Mouse (Mus musculus) embryonic facial prominence, embryonic 15.5 days (tissue): ENCODE data around the gene Gm21988. TPM values are rescaled to one million over a fixed set of nuclear protein-coding genes. Genes with fewer than 3 reads are reported as not detected.

Source experiments
- ATAC-seq: fragments of 200-750 bp; cut with Nextera tagmentation; 2 replicates; pipeline ENCODE4 v1.8.0; 2017; ENCODE audit warnings: low read depth, moderate TSS enrichment; ENCODE audit not compliant: insufficient number of reproducible peaks, low FRiP score, low TSS enrichment
- H3K27ac ChIP-seq: fragments of 300-500 bp; sonication (generic); replicated peaks from 2 replicates; pipeline ENCODE4 v1.5.1; 2015; ENCODE audit warnings: mild to moderate bottlenecking, inconsistent platforms
- H3K27me3 ChIP-seq: fragments of 300-500 bp; sonication (generic); 2 replicates; pipeline ENCODE4 v1.6.1; 2015; ENCODE audit warnings: inconsistent platforms
- H3K36me3 ChIP-seq: fragments of 300-500 bp; sonication (generic); 2 replicates; pipeline ENCODE4 v1.6.1; 2015; ENCODE audit warnings: mild to moderate bottlenecking, inconsistent platforms
- H3K4me1 ChIP-seq: fragments of 300-500 bp; sonication (generic); 2 replicates; pipeline ENCODE4 v1.6.1; 2015; ENCODE audit warnings: inconsistent platforms
- H3K4me2 ChIP-seq: fragments of 300-500 bp; sonication (generic); replicated peaks from 2 replicates; pipeline ENCODE4 v1.6.1; 2015; ENCODE audit warnings: mild to moderate bottlenecking, inconsistent platforms
- H3K4me3 ChIP-seq: fragments of 300-500 bp; sonication (generic); replicated peaks from 2 replicates; pipeline ENCODE4 v1.5.1; 2015; ENCODE audit warnings: mild to moderate bottlenecking, inconsistent platforms
- H3K9ac ChIP-seq: fragments of 300-500 bp; sonication (generic); 2 replicates; pipeline ENCODE4 v1.6.1; 2015; ENCODE audit warnings: inconsistent platforms
- H3K9me3 ChIP-seq: fragments of 300-500 bp; sonication (generic); replicated peaks from 2 replicates; pipeline ENCODE4 v1.6.1; 2016; ENCODE audit warnings: inconsistent platforms
- WGBS: fragments of 180-500 bp; shearing (Covaris S2); methylation state at CpG from one replicate; pipeline ENCODE4 v1.1.7; 2015; 5-methylcytosine and 5-hydroxymethylcytosine counted together
- polyA plus RNA-seq: library from polyadenylated mRNA; unstranded; fragments of >200 nt; fragmentation: Nextera tagmentation; extraction: Ambion mirVana; gene quantifications from 2 replicates; pipeline ENCODE4 v1.2.1, GENCODE M21; 2015

Gene Gm21988
- polyA plus RNA-seq, 1 experiment from 2014 or later: 12.0 TPM

- H3K9me3 ChIP-seq: no peaks in the 10 kb centered on the region
- H3K27me3 ChIP-seq: 0 out of 2 replicates have a peak, but pooled peaks cover 2% of the 10 kb centered on the region
- no peak overlapping the region for H3K4me2 ChIP-seq
- no peak overlapping the region for H3K4me3 ChIP-seq
- whole genome bisulfite sequencing: 62% methylated on average over 2 of the region's 2 CpGs
- H3K4me1 ChIP-seq: no peaks in the 10 kb centered on the region
- H3K9ac ChIP-seq: no peak overlapping the region
- H3K36me3 ChIP-seq: no peaks in the 10 kb centered on the region
- ATAC-seq: no peak
- no peak overlapping the region for H3K27ac ChIP-seq
These were observed 32.8 kb downstream of the Gm21988 start for GRCm38 (mm10) chr11:70206801-70207200.

GRCm38 (mm10) chr11:70201691-70202090 is 37.9 kb downstream of the Gm21988 start:
- Histone ChIP-seq H3K9me3 (no peaks in the 10 kb centered on the region), H3K4me1 (no peaks in the 10 kb centered on the region; the same call in 1 of the 2 replicates), H3K36me3 (no peaks in the 10 kb centered on the region), H3K4me3 (no peak overlapping the region), H3K27ac (no peak overlapping the region), H3K27me3 (no peaks in the 10 kb centered on the region), H3K4me2 (no peak overlapping the region), H3K9ac (no peak overlapping the region)
- no peak for ATAC-seq
- 39% methylated on average over 5 of the region's 5 CpGs for WGBS

- no peaks in the 10 kb centered on the region for H3K9me3 ChIP-seq
- no peaks in the 10 kb centered on the region; the same call in 1 of the 2 replicates for H3K4me1 ChIP-seq
- no peak overlapping the region for H3K27ac ChIP-seq
- H3K4me3 ChIP-seq: no peak overlapping the region
- no peak for ATAC-seq
- H3K36me3 ChIP-seq: no peaks in the 10 kb centered on the region
- WGBS: 70% methylated on average over 5 of the region's 5 CpGs
- H3K27me3 ChIP-seq: no peaks in the 10 kb centered on the region
- H3K9ac ChIP-seq: no peak overlapping the region
- no peak overlapping the region for H3K4me2 ChIP-seq
These were observed 39.5 kb downstream of the Gm21988 start for GRCm38 (mm10) chr11:70200036-70200608.

- H3K4me3 ChIP-seq: no peak overlapping the region
- H3K36me3 ChIP-seq: no peaks in the 10 kb centered on the region
- no peak overlapping the region for H3K9ac ChIP-seq
- WGBS: 78% methylated on average over 8 of the region's 8 CpGs
- no peak for ATAC-seq
- no peaks in the 10 kb centered on the region for H3K9me3 ChIP-seq
- no peak overlapping the region for H3K27ac ChIP-seq
- no peaks in the 10 kb centered on the region for H3K27me3 ChIP-seq
- no peaks in the 10 kb centered on the region; the same call in 1 of the 2 replicates for H3K4me1 ChIP-seq
- no peak overlapping the region for H3K4me2 ChIP-seq
These were observed 40.5 kb downstream of the Gm21988 start for GRCm38 (mm10) chr11:70199107-70199506.

GRCm38 (mm10) chr11:70198332-70198731 is 41.3 kb downstream of the Gm21988 start:
- H3K9me3 ChIP-seq: no peaks in the 10 kb centered on the region
- no peaks in the 10 kb centered on the region for H3K36me3 ChIP-seq
- 78% methylated on average over 3 of the region's 3 CpGs for WGBS
- H3K4me3 ChIP-seq: no peak overlapping the region
- no peak overlapping the region for H3K9ac ChIP-seq
- no peak overlapping the region for H3K27ac ChIP-seq
- H3K4me2 ChIP-seq: no peak overlapping the region
- H3K4me1 ChIP-seq: no peaks in the 10 kb centered on the region; the same call in 1 of the 2 replicates
- ATAC-seq: no peak
- H3K27me3 ChIP-seq: no peaks in the 10 kb centered on the region

- H3K9ac ChIP-seq: no peak overlapping the region
- no peaks in the 10 kb centered on the region for H3K36me3 ChIP-seq
- H3K27ac ChIP-seq: no peak overlapping the region
- H3K4me2 ChIP-seq: no peak overlapping the region
- H3K27me3 ChIP-seq: no peaks in the 10 kb centered on the region
- no peak overlapping the region for H3K4me3 ChIP-seq
- no peaks in the 10 kb centered on the region for H3K9me3 ChIP-seq
- H3K4me1 ChIP-seq: no peaks in the 10 kb centered on the region
- 43% methylated on average over 11 of the region's 11 CpGs for WGBS
- ATAC-seq: no peak
These were observed 46.0 kb downstream of the Gm21988 start for GRCm38 (mm10) chr11:70193354-70194285.

GRCm38 (mm10) chr11:70192157-70192556 is 47.5 kb downstream of the Gm21988 start:
- no peak for ATAC-seq
- no peak overlapping the region for H3K27ac ChIP-seq
- no peak overlapping the region for H3K4me2 ChIP-seq
- no peak overlapping the region for H3K4me3 ChIP-seq
- H3K9ac ChIP-seq: no peak overlapping the region
- no peaks in the 10 kb centered on the region for H3K27me3 ChIP-seq
- no peaks in the 10 kb centered on the region for H3K4me1 ChIP-seq
- no peaks in the 10 kb centered on the region for H3K36me3 ChIP-seq
- 70% methylated on average over 4 of the region's 4 CpGs for WGBS
- no peaks in the 10 kb centered on the region for H3K9me3 ChIP-seq

- no peaks in the 10 kb centered on the region for H3K9me3 ChIP-seq
- H3K4me2 ChIP-seq: no peak overlapping the region
- no peaks in the 10 kb centered on the region for H3K27me3 ChIP-seq
- WGBS: 84% methylated on average over 6 of the region's 6 CpGs
- no peak for ATAC-seq
- no peaks in the 10 kb centered on the region for H3K36me3 ChIP-seq
- H3K27ac ChIP-seq: no peak overlapping the region
- no peak overlapping the region for H3K4me3 ChIP-seq
- no peak overlapping the region for H3K9ac ChIP-seq
- H3K4me1 ChIP-seq: no peaks in the 10 kb centered on the region
These were observed 48.4 kb downstream of the Gm21988 start for GRCm38 (mm10) chr11:70191188-70191587.

GRCm38 (mm10) chr11:70189319-70190134 is 50.1 kb downstream of the Gm21988 start:
- 79% methylated on average over 28 of the region's 28 CpGs for WGBS
- no peaks in the 10 kb centered on the region for H3K27me3 ChIP-seq
- H3K4me1 ChIP-seq: no peaks in the 10 kb centered on the region
- ATAC-seq: no peak
- H3K4me2 ChIP-seq: no peak overlapping the region
- H3K9me3 ChIP-seq: no peaks in the 10 kb centered on the region
- no peak overlapping the region for H3K27ac ChIP-seq
- H3K4me3 ChIP-seq: no peak overlapping the region
- no peak overlapping the region for H3K9ac ChIP-seq
- H3K36me3 ChIP-seq: no peaks in the 10 kb centered on the region
